Mouse (Mus musculus) hindbrain, embryonic 12.5 days (tissue): Measurements from ENCODE around the gene Cpne5. TPM values are rescaled to one million over a fixed set of nuclear protein-coding genes. Genes with fewer than 3 reads are reported as not detected.
"Not testable (repeated sequence)": the region's sequence is repeated elsewhere in the genome, so short reads cannot be mapped to it uniquely, and the experiment has no call there.

Source experiments
- ATAC-seq: fragments of 200-750 bp; cut with Nextera tagmentation; 2 replicates; pipeline ENCODE4 v1.8.0; 2017; ENCODE audit warnings: moderate TSS enrichment; ENCODE audit not compliant: low FRiP score
- H3K27ac ChIP-seq: fragments of 300-500 bp; sonication (generic); 2 replicates; pipeline ENCODE4 v1.5.1; 2016; ENCODE audit warnings: mild to moderate bottlenecking
- H3K27me3 ChIP-seq: fragments of 300-500 bp; sonication (generic); 2 replicates; pipeline ENCODE4 v1.6.1; 2016; ENCODE audit warnings: mild to moderate bottlenecking
- H3K36me3 ChIP-seq: fragments of 300-500 bp; sonication (generic); 2 replicates; pipeline ENCODE4 v1.6.1; 2016; ENCODE audit warnings: mild to moderate bottlenecking
- H3K4me1 ChIP-seq: fragments of 300-500 bp; sonication (generic); 2 replicates; pipeline ENCODE4 v1.6.1; 2016
- H3K4me2 ChIP-seq: fragments of 300-500 bp; sonication (generic); replicated peaks from 2 replicates; pipeline ENCODE4 v1.6.1; 2016; ENCODE audit warnings: mild to moderate bottlenecking
- H3K4me3 ChIP-seq: fragments of 300-500 bp; sonication (generic); 2 replicates; pipeline ENCODE4 v1.5.1; 2016; ENCODE audit warnings: mild to moderate bottlenecking
- H3K9ac ChIP-seq: fragments of 300-500 bp; sonication (generic); 2 replicates; pipeline ENCODE4 v1.6.1; 2016; ENCODE audit warnings: mild to moderate bottlenecking, moderate library complexity
- H3K9me3 ChIP-seq: fragments of 300-500 bp; sonication (generic); replicated peaks from 2 replicates; pipeline ENCODE4 v1.6.1; 2016; ENCODE audit warnings: mild to moderate bottlenecking
- WGBS: fragments of 180-500 bp; shearing (Covaris S2); methylation state at CpG from one replicate; pipeline ENCODE4 v1.1.7; 2016; 5-methylcytosine and 5-hydroxymethylcytosine counted together
- polyA plus RNA-seq: library from polyadenylated mRNA; unstranded; fragments of >200 nt; fragmentation: Nextera tagmentation; extraction: Ambion mirVana; gene quantifications from 2 replicates; pipeline ENCODE4 v1.2.1, GENCODE M21; 2016

Gene Cpne5
- polyA plus RNA-seq, 1 experiment from 2014 or later = 6.1 TPM

DNA sequence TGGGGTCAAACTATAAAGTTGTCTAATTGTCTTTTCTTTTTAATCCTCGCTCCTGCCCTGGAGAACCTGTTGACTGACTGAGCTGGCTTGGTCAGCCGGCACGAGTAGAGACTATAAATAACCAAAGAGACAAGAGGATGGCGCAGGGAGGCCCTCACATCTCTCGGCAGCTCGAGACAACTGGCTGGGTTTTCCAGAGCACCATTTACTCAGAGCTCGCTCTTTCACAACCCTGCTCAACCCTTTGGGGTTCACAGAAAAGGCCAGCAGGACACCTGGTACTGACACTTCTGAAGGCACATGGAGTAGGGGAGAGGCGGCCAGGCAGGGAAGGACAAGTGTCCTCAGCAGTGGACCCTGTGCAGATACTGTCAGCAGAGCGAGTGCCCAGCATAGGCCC, 15.7 kb upstream of the Cpne5 start:
- 90% methylated on average over 9 of the region's 9 CpGs for WGBS
- H3K9ac ChIP-seq = no peak overlapping the region
- no peak overlapping the region for H3K4me3 ChIP-seq
- H3K4me1 ChIP-seq = 0 out of 2 replicates have a peak, but pooled peaks cover 6% of the 10 kb centered on the region
- peaks cover 78% of the 10 kb centered on the region for H3K36me3 ChIP-seq
- H3K27me3 ChIP-seq = no peaks in the 10 kb centered on the region
- H3K27ac ChIP-seq = no peak overlapping the region
- H3K4me2 ChIP-seq = no peak overlapping the region
- H3K9me3 ChIP-seq = no peaks in the 10 kb centered on the region
- no peak for ATAC-seq

GRCm38 (mm10) chr17:29253236-29253635, 15.3 kb upstream of the Cpne5 start:
- Histone ChIP-seq H3K27me3 (no peaks in the 10 kb centered on the region), H3K4me3 (no peak overlapping the region), H3K9ac (no peak overlapping the region), H3K36me3 (peaks cover 75% of the 10 kb centered on the region), H3K4me2 (no peak overlapping the region), H3K4me1 (0 out of 2 replicates have a peak, but pooled peaks cover 6% of the 10 kb centered on the region), H3K9me3 (no peaks in the 10 kb centered on the region), H3K27ac (no peak overlapping the region)
- WGBS = 96% methylated on average over 2 of the region's 2 CpGs
- no peak for ATAC-seq

DNA sequence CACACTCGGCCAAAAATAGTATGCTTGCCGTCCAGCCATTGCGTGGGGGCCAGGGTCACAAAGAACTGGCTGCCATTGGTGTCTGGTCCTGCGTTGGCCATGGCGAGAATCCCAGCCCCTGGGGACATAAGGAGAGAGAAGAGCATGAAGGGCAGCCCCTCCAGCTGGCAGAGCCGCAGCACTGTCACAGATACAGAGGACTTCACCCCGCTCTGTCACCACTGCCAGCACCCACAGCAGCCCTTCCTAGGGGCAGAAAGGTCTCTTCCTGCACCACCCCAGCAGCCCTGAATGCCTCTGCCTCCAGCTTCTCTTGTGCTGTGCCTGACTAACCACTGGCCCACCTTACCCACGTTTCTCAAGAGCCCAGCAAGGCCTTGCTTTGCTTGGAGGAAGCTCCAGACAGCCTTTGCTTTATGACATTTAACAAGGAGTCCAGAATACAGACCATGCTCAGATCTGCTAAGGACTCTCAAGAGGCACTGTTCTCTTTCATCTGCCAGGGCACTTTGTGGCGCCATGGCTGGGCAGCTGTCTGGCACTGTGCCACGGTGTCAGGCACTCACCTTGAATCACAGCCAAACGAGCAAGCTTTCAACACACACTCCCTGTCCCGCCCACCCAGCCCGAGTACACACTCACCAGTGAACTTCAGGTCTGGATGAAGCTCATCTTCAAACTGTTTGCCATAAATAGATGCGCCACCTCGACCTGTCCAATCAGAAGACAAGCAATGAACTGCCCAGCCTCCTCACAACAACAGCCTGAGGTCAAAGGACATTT, 13.8 kb upstream of the Cpne5 start:
- H3K36me3 ChIP-seq = peaks cover 61% of the 10 kb centered on the region
- no peak for ATAC-seq

GRCm38 (mm10) chr17:29251006-29251405, 13.0 kb upstream of the Cpne5 start:
- H3K4me1 ChIP-seq, H3K27me3 ChIP-seq, H3K9me3 ChIP-seq, H3K4me3 ChIP-seq, H3K9ac ChIP-seq, H3K27ac ChIP-seq, H3K4me2 ChIP-seq, ATAC-seq: not testable (repeated sequence)
- 90% methylated on average over 14 of the region's 14 CpGs for WGBS
- peaks cover 53% of the 10 kb centered on the region for H3K36me3 ChIP-seq

More for the DNA sequence above, 13.8 kb upstream of the Cpne5 start:
- 87% methylated on average over 15 of the region's 15 CpGs for WGBS
- H3K4me2 ChIP-seq = no peak overlapping the region
- no peaks in the 10 kb centered on the region for H3K9me3 ChIP-seq
- H3K9ac ChIP-seq = no peak overlapping the region
- H3K4me3 ChIP-seq = no peak overlapping the region
- no peaks in the 10 kb centered on the region for H3K27me3 ChIP-seq
- H3K27ac ChIP-seq = no peak overlapping the region
- H3K4me1 ChIP-seq = 0 out of 2 replicates have a peak, but pooled peaks cover 6% of the 10 kb centered on the region

- no peak overlapping the region for H3K4me2 ChIP-seq
- H3K4me1 ChIP-seq = peaks cover 24% of the 10 kb centered on the region
- 63% methylated on average over 9 of the region's 9 CpGs for WGBS
- no peak overlapping the region for H3K4me3 ChIP-seq
- H3K9me3 ChIP-seq = no peaks in the 10 kb centered on the region
- H3K9ac ChIP-seq = no peak overlapping the region
- no peak overlapping the region for H3K27ac ChIP-seq
- no peak for ATAC-seq
- H3K36me3 ChIP-seq = peaks cover 45% of the 10 kb centered on the region
- no peaks in the 10 kb centered on the region for H3K27me3 ChIP-seq
These were observed 11.5 kb upstream of the Cpne5 start for GRCm38 (mm10) chr17:29249512-29249911.

GRCm38 (mm10) chr17:29247881-29248280, 9.9 kb upstream of the Cpne5 start:
- Histone ChIP-seq H3K27me3 (0 out of 2 replicates have a peak, but pooled peaks cover 5% of the 10 kb centered on the region), H3K36me3 (peaks cover 30% of the 10 kb centered on the region), H3K9ac (no peak overlapping the region), H3K27ac (no peak overlapping the region), H3K4me2 (no peak overlapping the region), H3K4me3 (no peak overlapping the region), H3K9me3 (no peaks in the 10 kb centered on the region), H3K4me1 (peaks cover 30% of the 10 kb centered on the region)
- ATAC-seq = no peak
- WGBS = 89% methylated on average over 13 of the region's 13 CpGs

- Histone ChIP-seq H3K27ac (no peak overlapping the region), H3K4me2 (no peak overlapping the region)
- WGBS = 39% methylated on average over 5 of the region's 5 CpGs
These were observed 8.6 kb upstream of the Cpne5 start for GRCm38 (mm10) chr17:29246602-29247001.

GRCm38 (mm10) chr17:29245725-29246124, 7.8 kb upstream of the Cpne5 start:
- Histone ChIP-seq H3K27ac (no peak overlapping the region), H3K4me3 (no peak overlapping the region), H3K4me1 (peaks cover 33% of the 10 kb centered on the region), H3K27me3 (0 out of 2 replicates have a peak, but pooled peaks cover 5% of the 10 kb centered on the region), H3K9ac (no peak overlapping the region), H3K9me3 (no peaks in the 10 kb centered on the region), H3K36me3 (peaks cover 13% of the 10 kb centered on the region), H3K4me2 (no peak overlapping the region)
- WGBS = 48% methylated on average over 7 of the region's 7 CpGs
- ATAC-seq = peak; percentile 23; the same call in 1 of the 2 replicates

More at GRCm38 (mm10) chr17:29246602-29247001, 8.6 kb upstream of the Cpne5 start:
- ATAC-seq = peak; percentile 35; the same call in 1 of the 2 replicates
- H3K9me3 ChIP-seq = no peaks in the 10 kb centered on the region
- peaks cover 30% of the 10 kb centered on the region for H3K4me1 ChIP-seq
- peaks cover 20% of the 10 kb centered on the region for H3K36me3 ChIP-seq
- H3K9ac ChIP-seq = no peak overlapping the region
- 0 out of 2 replicates have a peak, but pooled peaks cover 5% of the 10 kb centered on the region for H3K27me3 ChIP-seq
- H3K4me3 ChIP-seq = no peak overlapping the region

DNA sequence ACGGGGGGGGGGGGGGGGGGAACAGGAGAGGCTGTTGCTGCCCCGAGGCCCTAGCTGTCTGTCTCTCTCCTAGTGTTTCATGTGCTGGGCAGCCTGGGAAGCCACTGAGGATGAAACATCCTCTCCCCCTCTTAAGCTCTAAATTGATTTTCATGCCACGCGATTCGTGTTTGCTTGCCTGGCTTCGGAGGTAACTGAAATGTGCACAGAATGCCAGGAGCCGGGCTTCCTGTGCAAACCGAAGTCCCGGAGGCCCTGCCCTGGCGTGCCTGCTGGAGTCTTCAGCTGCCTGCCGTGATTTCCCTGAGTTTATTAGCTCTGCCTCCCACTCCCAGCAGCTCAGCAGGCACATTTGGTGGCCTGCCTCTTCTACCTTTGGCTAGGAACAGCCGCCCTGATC, 6.9 kb upstream of the Cpne5 start:
- 28% methylated on average over 11 of the region's 12 CpGs for WGBS
- peaks cover 33% of the 10 kb centered on the region for H3K4me1 ChIP-seq
- no peaks in the 10 kb centered on the region for H3K9me3 ChIP-seq
- H3K27ac ChIP-seq = peak overlapping the region; percentile 55
- ATAC-seq = no peak
- no peak overlapping the region for H3K4me2 ChIP-seq
- H3K36me3 ChIP-seq = peaks cover 6% of the 10 kb centered on the region; the same call in 1 of the 2 replicates
- no peak overlapping the region for H3K4me3 ChIP-seq
- H3K27me3 ChIP-seq = 0 out of 2 replicates have a peak, but pooled peaks cover 12% of the 10 kb centered on the region
- H3K9ac ChIP-seq = no peak overlapping the region

DNA sequence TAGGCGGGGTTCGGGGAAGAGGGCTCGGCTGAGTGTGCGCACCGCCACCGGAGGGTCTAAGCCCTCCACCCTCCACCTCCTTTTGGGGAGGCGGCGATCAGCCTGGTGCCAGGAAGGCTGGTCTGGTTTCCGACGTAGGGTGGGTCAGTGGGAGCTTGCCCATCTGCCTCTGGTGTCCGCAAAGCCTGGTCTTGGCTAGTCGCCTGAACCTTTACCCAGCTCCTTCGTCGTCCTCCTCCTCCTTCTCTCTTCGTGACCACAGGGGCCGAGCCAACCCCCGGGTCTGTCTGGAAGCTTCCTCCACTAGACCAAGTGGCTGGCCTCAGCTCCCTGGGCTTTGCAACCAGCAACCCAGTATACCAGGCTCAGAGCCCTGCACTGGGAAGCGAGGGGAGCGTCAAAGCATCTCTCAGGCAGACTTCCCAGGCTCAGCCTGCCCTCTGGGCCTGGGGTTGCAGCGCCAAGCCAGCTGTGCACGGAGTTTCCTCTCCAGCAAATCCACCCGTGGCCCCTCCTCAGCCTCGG, 516 bp upstream of the Cpne5 start:
- Histone ChIP-seq H3K4me3 (peak overlapping the region; percentile 63), H3K4me1 (peaks cover 26% of the 10 kb centered on the region), H3K27ac (0 out of 2 replicates have a peak overlapping the region, but pooled peaks have one; percentile 17), H3K27me3 (peaks cover 54% of the 10 kb centered on the region), H3K9me3 (no peaks in the 10 kb centered on the region), H3K9ac (peak overlapping the region; percentile 73), H3K36me3 (no peaks in the 10 kb centered on the region), H3K4me2 (peak overlapping the region; percentile 100)
- no peak for ATAC-seq
- WGBS = 2% methylated on average over 22 of the region's 23 CpGs

GRCm38 (mm10) chr17:29237267-29237771, 648 bp downstream of the Cpne5 start:
- Histone ChIP-seq H3K9me3 (no peaks in the 10 kb centered on the region), H3K4me1 (peaks cover 23% of the 10 kb centered on the region), H3K36me3 (no peaks in the 10 kb centered on the region), H3K4me2 (peak overlapping the region; percentile 100), H3K27ac (no peak overlapping the region), H3K9ac (peak overlapping the region; percentile 73), H3K27me3 (peaks cover 54% of the 10 kb centered on the region), H3K4me3 (peak overlapping the region; percentile 63)
- WGBS = under 1% methylated on average over 32 of the region's 32 CpGs
- ATAC-seq = no peak

DNA sequence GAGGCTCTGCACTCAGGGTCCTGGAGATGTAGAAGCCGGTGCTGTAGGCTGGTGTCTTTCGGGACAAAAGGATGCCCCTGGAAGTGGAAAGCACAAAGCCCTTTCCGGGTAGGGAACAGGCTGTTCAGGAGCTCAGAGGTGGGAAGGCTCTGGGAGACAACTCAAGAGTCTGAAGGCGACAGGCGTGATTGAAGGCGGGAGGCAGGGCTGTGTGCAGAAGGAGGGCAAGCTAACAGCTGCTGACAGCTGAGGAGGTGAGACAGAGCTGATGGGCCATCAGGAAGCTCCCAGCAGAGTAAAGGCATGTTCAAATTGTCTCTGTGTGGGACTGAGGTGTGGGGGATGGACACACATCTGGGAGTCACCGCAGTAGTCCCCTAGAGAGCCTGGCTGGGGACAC, 1.9 kb downstream of the Cpne5 start:
- Histone ChIP-seq H3K9ac (no peak overlapping the region), H3K9me3 (no peaks in the 10 kb centered on the region), H3K27me3 (peaks cover 54% of the 10 kb centered on the region), H3K36me3 (no peaks in the 10 kb centered on the region), H3K4me2 (no peak overlapping the region), H3K4me1 (peaks cover 18% of the 10 kb centered on the region), H3K27ac (no peak overlapping the region), H3K4me3 (no peak overlapping the region)
- ATAC-seq = no peak
- 59% methylated on average over 7 of the region's 7 CpGs for WGBS
